Mouse (Mus musculus): ENCODE measurements around the gene Ttc21b.
A peak's percentile ranks its signal among the peaks of the same experiment; 100 is the strongest.
"Not testable (repeated sequence)": the region's sequence is repeated elsewhere in the genome, so short reads cannot be mapped to it uniquely, and the experiment has no call there.

Gene Ttc21b

DNA sequence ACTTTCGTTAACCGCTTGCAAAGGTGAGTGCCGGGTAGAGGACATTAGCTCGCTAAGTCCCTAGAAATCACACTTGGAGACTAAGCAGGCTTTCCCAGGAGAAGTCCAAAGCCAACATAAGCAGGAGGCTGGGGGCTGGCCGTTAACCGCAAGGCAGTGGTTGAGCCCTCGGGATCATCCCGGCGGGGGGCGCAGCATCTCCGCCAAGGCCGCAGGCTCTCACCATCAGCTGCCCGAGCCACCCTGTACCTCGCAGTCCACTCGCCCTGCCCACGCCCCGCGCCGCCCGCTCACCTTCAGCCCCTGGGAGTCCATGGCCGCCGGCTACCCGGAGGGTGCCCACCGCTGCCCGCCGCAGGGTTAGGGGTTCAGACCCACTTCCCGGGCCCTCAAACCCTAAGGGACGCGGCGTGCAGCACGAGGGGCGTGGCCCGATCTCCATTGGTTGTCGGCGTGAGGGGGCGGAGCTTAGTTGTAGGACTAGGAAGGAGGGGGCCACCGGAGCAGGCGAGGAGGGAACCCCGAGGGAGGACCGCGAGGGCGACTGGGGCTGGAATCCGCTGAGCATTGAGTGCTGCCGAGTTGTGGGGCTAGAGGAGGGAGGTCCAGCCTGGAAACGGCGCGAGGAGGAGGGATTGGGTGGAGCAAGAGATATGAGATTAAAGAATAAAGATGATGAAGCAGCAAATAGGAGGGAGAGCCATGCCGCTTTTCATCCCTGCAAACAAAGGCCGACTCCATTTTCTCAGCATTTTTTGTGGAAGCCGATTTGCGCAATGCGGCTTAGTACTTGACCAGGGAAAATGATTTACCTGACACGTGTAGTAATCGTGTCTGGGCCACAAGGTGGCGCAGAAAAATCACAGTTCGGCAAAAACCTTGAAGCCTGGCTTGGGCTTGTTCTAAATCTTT lies at the start of gene Ttc21b:
Gene Ttc21b (minus strand): TSS at position 398 of the 912 bp plus-strand sequence.
- peak; percentile 65 to 73 for DNase-seq (ENCODE audit: low read depth in 2 of 2, low spot score in 2 of 2)

DNA sequence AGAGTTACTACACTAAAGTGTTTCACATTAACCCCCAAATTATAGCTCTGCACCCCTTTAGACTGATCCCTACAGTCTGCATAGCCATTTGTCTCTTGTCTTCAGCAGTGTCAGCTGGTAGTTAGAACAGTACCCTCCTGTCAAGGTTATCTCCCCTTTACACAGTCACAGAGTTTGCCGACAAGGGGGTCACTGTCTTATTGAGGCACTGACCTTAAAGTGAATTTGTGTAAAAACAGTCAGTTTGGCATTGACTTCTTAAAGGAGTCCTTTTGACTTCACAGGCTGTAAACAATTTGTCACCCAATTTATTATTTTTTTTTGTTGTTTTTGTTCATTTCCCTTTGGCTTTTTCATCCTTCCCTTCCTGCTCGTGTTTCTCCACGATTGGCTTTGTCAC lies 16.1 kb upstream of the Ttc21b start:
- DNase-seq (ENCODE audit: low read depth in 2 of 2, low spot score in 2 of 2): no peak

DNA sequence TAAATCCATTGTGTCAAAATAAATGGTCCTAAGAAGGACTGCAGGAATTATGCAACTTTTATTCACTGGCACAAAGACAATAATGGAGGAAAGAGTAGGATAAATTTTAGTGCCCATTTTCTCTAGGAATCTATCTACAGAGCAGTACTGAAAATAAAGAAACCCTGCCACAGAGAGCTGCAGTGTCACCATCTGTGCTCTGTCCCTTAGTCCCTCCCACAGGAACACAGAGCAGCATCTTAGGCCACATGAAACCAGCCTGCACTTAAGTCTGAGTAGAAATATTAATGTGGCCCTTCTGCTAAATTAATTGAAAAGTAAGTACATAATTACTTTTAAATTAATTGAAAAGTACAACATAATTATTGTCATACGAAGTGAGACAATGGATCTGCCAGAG lies 12.4 kb downstream of the Ttc21b start:
- no peak for DNase-seq (ENCODE audit: low read depth in 2 of 2, low spot score in 2 of 2)

DNA sequence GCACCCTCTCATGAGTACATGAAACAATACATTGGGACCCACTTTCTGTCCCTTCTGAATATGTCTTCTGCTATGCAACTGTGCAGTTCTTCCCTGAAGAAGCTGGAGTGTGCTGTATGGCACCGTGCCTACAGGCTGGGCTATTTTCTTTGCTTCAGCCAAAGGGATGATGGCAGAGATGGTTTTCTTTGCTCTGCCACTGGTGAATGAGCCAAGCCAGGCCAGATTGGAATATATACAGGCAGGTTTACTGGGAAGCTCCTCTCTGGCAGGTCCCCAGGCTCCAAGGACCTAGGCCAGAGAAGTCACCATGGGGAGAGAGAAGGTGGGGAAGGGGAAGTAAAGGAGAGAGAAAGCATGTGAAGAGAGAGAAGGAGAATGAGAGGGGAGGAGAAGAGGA lies 16.1 kb downstream of the Ttc21b start:
- no peak for DNase-seq (ENCODE audit: low read depth in 2 of 2, low spot score in 2 of 2)

DNA sequence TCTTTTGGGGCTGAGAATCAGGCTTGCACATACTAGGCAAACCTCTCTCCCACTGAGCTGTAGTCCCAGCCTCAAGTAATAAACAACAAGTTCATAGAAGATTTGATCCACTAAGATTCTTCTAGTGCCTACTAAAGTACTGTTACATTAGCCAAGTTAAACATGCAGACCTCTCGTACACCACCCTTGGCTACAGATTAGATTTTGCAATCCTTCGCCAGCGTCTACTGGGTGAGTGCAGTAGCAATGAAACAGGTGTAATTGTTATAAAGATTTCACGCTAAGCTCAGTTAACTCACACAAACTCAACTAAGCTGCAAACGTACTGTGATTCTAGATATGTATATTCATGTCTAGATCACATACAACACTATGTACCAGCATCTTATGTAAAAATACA lies 17.5 kb downstream of the Ttc21b start:
- no peak for DNase-seq (ENCODE audit: low read depth in 2 of 2, low spot score in 2 of 2)

DNA sequence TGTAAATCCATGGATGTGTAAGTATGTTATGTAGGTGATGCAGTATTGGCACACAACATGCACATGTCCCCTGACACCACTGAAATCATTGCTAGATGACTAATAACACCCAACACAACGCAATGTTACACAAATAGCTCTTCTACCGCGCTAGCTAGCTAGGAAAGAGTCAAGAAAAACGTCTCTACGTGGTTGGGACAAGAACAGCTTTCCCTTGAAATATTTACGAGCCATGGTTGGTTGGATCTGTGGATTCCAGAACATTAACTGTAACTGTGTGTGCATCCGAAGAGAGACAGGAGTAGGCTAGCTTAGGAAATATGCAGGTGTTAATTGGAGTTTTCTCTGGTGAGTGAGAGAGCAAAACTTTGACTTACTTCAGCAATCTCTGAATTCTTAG lies 35.5 kb downstream of the Ttc21b start:
- no peak for DNase-seq (ENCODE audit: low read depth in 2 of 2, low spot score in 2 of 2)

DNA sequence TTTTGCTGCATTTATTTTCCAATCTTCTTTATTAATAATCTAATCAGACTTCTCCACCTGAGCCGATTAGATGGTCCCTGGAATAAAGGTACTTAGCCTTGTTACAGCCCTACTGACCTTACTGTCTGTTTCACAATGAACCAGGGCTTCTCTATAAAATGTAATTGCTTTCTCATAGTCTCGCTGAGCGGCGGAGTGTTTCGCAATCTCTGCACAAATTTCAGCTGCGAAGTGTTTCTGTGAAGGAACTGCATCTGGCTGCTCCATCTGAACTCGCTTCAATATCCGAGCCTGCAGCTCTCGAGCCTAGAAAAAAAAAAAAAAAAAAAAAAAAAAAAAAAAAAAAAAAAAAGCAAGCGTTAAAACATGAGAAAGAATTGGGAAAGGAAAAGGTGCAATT lies 46.5 kb downstream of the Ttc21b start:
- no peak for DNase-seq (ENCODE audit: low read depth in 2 of 2, low spot score in 2 of 2)

DNA sequence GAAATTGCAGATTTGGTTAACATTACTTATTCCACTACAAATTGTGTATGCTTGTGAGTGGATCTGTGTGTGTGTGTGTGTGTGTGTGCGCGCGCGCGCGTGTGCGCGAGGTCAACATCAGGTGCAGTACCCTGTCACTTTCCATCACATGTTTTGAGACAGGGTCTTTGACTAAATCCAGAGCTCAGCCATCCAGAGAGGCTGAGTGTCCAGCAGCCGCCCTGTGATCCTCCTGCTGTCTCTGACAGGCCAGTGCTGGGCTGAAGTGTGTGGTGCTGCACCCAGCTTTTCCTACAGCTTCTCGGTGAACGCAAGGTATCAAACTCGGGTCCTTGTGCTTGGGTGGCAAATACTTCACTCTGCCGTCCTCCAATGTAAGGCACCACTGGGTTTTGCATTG lies 47.1 kb downstream of the Ttc21b start:
- no peak for DNase-seq (ENCODE audit: low read depth in 2 of 2, low spot score in 2 of 2)

DNA sequence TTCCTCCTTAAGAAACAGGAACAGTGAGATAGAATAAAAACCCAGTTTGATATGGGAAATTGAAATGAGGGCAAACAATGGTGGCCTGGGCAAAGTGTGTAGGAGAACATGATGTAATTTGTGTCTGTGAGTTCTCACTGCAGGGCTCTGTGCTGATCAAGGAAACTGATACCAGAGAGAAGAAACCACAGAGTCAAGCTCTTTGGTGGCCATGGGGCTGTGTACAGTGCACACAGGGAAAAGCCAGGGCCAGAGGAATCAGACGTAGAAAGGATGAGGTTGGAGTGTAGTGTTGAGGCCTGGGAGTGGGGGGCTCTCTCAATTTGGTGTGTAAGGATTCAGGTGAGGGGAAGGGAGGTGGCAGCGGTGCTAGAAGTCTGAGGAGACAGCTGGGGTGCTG lies 49.6 kb downstream of the Ttc21b start:
- no peak for DNase-seq (ENCODE audit: low read depth in 2 of 2, low spot score in 2 of 2)

DNA sequence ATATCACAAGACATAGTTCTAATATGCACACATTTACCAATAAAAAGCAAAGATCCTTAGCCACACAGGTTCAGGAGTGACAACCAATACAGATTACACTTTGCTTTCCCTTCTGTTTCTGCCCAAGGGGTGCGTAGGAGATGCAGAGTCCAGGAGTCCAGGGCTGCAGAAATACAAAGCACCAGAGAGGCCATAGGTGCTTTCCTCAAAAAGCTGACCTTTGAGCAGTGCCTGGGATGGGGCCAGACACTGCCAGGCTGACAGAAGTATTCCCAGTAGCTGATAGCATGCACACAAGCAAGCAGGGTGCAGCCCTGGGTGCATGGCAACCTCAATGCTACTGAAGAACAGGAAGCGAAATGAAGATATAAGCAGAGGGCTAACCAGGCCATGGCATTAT lies 52.2 kb downstream of the Ttc21b start:
- DNase-seq (ENCODE audit: low read depth in 2 of 2, low spot score in 2 of 2): no peak

DNA sequence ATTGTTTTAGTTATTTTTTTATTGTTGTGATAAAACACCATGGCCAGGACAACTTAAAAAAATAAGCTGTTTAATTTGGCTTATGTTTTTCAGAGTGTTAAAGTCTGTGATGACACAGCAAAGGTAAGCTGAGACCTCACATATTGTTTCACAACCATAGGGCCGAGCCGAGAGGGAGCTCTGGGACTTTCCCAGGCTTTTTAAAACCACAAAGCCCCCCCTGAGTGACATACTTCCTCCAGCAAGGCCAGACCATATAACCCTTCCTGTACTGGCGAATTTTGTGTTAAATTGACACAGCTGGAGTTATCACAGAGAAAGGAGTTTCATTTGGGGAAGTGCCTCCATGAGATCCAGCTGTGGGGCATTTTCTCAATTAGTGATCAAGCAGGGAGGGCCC lies 56.2 kb downstream of the Ttc21b start:
- DNase-seq (ENCODE audit: low read depth in 2 of 2, low spot score in 2 of 2): no peak

DNA sequence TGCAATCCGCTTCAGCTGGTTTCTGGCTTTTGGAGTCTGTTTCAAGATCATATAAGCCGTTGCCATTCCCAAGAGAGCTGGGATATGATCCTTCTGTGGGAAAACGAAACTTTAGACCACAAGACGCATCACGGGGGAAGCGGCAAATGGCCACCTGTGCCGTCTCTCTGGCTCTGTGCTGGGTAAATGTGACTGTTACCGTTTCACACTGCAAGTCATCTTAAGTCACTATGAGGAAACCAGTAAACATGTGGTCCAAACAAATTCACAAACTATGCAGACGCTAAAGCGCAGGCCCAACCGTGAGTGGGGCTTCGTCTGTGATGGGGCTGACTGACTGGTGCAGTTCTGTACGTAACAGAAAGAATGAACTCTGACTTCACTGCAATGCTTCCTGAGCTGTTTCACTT lies 64.7 kb downstream of the Ttc21b start:
- no peak for DNase-seq (ENCODE audit: low read depth in 2 of 2, low spot score in 2 of 2)

DNA sequence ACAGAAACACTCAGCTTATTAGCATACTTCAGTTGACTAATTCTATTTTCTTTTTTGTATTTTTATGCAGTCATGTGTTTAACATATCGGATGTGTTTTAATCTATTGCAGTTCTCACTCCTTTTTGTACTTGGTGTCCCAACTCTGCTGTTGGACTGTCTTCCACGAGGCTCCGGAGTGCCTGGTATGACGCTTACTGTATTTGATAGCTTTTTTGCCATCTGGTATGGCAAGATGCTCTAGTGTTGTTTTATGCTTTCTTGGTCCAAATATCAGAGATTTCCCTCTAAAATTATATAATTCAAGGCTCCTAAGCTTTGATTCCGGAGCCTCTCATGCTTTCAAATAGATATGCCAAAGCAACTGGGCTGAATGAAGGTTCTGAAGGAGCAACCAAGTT lies 66.3 kb downstream of the Ttc21b start:
- DNase-seq (ENCODE audit: low read depth in 2 of 2, low spot score in 2 of 2): no peak

DNA sequence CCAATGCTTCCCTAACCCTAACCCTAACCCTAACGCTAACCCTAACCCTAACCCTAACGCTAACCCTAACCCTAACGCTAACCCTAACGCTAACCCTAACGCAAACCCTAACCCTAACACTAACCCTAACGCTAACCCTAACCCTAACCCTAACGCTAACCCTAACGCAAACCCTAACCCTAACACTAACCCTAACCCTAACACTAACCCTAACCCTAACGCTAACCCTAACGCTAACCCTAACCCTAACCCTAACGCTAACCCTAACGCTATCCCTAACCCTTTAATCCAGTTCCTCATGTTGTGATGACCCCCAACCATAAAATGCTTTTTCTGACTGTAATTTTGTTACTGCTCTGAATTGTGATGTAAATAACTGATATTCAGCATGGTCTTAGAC lies 67.2 kb downstream of the Ttc21b start:
- DNase-seq (ENCODE audit: low read depth in 2 of 2, low spot score in 2 of 2): not testable (repeated sequence)

DNA sequence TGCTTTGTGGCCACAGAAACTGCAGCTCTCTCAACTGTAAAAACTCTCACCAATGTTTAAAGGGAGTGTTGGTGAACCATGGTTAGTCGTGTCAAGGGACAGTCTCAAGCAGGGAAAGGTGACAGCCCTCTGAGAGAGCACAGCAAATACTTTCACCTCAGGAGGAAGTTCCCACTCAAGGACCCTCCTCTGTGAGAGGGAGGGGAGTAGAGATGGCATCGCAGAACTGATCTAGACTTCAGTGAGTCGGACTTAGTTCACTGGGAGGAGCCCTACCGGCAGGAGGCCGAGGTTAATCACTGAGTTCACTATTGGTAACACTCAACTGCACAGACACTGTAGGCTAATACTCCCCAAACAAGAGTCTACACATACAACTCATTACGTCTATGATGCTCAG lies 68.9 kb downstream of the Ttc21b start:
- no peak for DNase-seq (ENCODE audit: low read depth in 2 of 2, low spot score in 2 of 2)

DNA sequence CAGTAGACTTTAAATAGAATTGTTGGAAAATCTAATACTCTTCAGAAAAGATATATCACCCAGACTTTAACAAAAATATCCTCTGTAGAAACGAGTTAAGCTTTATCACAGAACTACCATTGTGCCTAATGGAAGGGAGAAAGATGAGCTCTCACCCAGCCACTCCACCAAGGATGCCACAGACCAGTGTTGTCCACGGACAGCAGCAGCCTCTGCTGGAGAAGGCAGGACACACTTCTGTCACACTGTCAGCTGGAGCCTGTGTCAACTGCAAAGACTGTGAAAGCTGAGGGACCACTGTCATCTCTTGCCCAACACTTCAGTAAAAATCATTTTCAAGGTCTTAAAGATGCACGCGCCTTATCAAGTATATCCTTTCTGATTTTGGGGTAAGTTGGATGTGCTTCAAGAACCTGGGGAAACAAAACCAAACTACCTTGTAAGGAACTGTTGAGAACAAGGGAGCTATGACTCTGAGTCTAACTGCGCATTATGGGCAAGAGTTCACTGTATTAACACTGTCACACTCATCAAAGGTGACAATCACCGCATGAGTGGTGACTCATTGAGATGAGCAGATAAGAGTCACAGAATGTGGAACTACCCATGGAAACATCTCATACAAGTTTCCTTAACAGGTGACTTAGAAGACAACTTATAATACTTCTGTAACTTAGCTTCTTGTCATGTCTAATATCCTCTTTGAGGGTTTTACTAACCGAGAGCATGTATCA lies 71.8 kb downstream of the Ttc21b start:
- DNase-seq (ENCODE audit: low read depth in 2 of 2, low spot score in 2 of 2): no peak

DNA sequence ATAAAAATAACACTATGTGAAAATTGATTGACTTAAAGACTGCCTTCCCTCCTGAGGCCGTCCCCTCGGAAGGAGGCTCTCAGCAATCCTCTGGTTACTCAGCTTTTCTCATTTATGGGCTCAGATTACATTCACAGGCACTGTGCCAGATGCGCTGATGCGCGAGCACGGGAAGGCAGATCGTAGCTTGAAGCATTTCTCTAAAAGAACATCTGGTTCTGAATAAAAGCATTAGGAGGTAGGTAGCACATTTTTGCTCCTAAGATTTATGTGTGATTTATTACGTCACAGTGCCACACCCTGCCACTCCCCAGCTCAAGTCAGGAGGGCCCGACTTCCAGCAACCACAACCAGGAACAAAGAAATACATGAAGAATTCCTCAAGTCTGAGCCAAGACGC lies 76.1 kb downstream of the Ttc21b start:
- DNase-seq (ENCODE audit: low read depth in 2 of 2, low spot score in 2 of 2): no peak

DNA sequence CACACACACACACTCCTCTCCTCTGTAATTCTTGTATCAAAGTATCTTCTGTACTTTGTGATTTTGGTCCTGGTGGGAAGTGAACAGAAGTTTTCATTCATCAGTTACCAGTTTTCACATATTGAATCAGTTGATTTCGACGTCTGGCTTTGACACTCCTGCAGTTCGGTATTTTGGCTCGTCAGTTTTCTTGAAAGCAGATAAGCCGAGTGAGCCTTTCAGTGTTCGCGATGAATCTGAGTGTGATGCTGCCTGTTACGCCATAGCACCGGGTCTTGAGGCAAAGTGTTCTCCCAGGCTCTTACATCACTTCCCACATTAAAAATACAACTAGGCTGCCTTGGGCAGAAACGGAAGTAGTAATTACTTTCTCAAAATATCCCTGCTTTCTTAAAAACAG lies 76.6 kb downstream of the Ttc21b start:
- no peak for DNase-seq (ENCODE audit: low read depth in 2 of 2, low spot score in 2 of 2)

DNA sequence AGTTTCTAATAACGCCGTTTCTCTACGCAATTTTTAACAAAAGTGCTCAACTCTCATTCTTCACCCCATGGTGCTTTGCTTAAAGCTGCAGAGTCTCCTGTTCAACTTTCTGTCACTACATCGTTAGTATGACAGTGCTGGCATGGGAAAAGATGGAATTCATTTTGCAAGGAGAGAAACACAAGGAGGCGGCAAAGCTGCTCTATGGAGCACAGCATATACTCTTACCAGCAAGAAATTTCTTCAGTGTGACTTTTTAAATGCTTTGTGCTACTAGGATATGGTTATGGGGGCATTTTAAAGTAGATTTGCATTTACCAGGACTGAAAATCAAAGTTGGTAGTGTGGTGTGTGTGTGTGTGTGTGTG lies 77.6 kb downstream of the Ttc21b start:
- DNase-seq (ENCODE audit: low read depth in 2 of 2, low spot score in 2 of 2): no peak

DNA sequence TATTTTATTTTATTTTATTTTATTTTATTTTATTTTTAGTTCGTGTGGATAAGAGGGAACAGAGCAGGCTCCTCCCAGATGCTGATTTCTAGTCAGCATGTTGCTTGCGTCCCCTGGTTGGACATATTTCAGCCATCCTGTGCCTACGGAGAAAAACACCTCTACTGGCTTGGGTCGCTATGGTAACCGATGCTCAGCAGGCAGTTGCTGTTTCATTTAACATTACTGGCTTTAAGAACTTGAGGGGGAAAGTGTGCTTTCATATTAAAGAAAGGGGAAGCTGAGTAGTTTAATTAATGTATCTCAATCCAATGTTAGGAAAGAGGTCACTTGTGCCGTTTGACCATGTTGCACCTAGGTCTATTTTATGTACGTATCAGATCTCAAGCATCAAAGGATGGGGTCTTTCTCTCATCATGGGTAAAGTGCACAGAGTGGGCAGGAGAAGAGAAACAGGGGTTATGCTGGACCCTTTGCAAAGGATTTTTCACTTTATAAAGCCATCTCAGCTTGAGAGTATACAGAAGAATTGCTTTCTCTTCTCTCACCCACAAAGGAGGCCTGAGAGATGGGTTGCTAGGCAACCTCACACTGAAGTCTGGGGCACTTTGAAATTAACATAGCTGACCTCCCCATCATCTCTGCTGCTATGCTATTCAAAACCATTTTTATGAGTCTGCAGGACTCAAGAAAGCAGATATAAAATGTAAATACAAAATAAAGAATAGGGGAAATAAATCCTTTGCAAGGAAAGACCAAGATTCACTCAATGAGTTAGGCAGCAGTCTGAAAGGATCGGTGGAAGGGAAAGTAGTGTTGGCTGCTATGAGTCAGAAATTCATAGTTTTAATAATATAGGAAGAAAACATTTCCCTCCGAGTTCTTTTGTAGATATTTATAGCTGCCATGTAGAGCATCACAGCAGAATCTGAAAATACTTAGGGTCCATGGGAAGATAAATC lies 78.2 kb downstream of the Ttc21b start:
- no peak for DNase-seq (ENCODE audit: low read depth in 2 of 2, low spot score in 2 of 2)

DNA sequence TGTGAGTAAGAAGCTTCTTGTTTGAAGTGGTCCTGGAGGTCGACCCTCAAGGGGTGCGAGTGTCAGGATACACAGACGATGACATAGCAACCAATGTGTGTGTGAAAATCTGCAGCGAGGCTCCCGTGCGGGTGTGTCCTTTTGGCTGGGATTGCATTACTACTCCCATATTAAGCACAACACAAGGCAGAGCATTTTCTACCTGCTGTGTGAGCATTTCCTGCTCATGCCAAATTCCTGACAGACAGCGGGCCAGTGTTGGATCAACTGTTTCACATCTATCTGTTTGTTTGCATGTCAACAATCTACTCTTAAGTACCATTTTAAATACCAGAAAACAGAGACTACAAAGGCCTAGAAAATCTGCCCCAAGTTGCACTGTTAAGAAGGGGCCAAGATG lies 79.4 kb downstream of the Ttc21b start:
- no peak for DNase-seq (ENCODE audit: low read depth in 2 of 2, low spot score in 2 of 2)
